Mouse (Mus musculus) C2C12 (cell line): ENCODE measurements at regions not wholly inside any gene's neighbourhood (a gene's known extent, or its start where the extent isn't known, plus 50 kb on each side); places are given as distances from the start of the nearest gene placed in this dataset.

Experiments
- H3K27me3 ChIP-seq: one replicate; pipeline ENCODE4 v1.6.1; 2011; ENCODE audit not compliant: control insufficient read depth, insufficient read depth, insufficient read length
- H3K36me3 ChIP-seq: one replicate; pipeline ENCODE4 v1.6.1; 2011; ENCODE audit not compliant: control insufficient read depth, insufficient read depth
- H3K4me3 ChIP-seq: one replicate; pipeline ENCODE4 v1.5.1; 2011; ENCODE audit warnings: mild to moderate bottlenecking, control low read depth; ENCODE audit not compliant: poor library complexity, insufficient read depth, severe bottlenecking
- H3K79me2 ChIP-seq: one replicate; pipeline ENCODE4 v1.6.1; 2011; ENCODE audit not compliant: control insufficient read depth, insufficient read depth
- H3K79me3 ChIP-seq: one replicate; pipeline ENCODE4 v1.6.1; 2011; ENCODE audit warnings: low read depth, control low read depth
- H3ac ChIP-seq: one replicate; pipeline ENCODE3; 2011; ENCODE audit warnings: low read depth; ENCODE audit not compliant: control insufficient read depth, insufficient read length
- CEBPB ChIP-seq: IDR thresholded peaks from one replicate; pipeline ENCODE4 v1.6.1; 2011; ENCODE audit warnings: low read depth, mild to moderate bottlenecking, control low read depth, moderate library complexity
- CTCF ChIP-seq: IDR thresholded peaks from one replicate; pipeline ENCODE4 v1.5.1; 2011; ENCODE audit not compliant: control insufficient read depth, insufficient read depth, insufficient read length
- FOSL1 ChIP-seq: IDR thresholded peaks from one replicate; pipeline ENCODE4 v1.8.0; 2011; ENCODE audit warnings: mild to moderate bottlenecking, low read length; ENCODE audit not compliant: poor library complexity, insufficient read depth, severe bottlenecking
- MAX ChIP-seq: IDR thresholded peaks from one replicate; pipeline ENCODE4 v1.6.1; 2011; ENCODE audit warnings: mild to moderate bottlenecking, control low read depth
- MYOD1 ChIP-seq: IDR thresholded peaks from one replicate; pipeline ENCODE4 v1.6.1; 2011; ENCODE audit warnings: low read depth; ENCODE audit not compliant: control insufficient read depth, insufficient read length
- MYOG ChIP-seq: IDR thresholded peaks from one replicate; pipeline ENCODE4 v1.6.1; 2011; ENCODE audit not compliant: control insufficient read depth, insufficient read length; ENCODE audit errors: extremely low read depth
- USF1 ChIP-seq: IDR thresholded peaks from one replicate; pipeline ENCODE4 v1.6.1; 2011; ENCODE audit warnings: low read depth, mild to moderate bottlenecking, control low read depth, moderate library complexity

DNA sequence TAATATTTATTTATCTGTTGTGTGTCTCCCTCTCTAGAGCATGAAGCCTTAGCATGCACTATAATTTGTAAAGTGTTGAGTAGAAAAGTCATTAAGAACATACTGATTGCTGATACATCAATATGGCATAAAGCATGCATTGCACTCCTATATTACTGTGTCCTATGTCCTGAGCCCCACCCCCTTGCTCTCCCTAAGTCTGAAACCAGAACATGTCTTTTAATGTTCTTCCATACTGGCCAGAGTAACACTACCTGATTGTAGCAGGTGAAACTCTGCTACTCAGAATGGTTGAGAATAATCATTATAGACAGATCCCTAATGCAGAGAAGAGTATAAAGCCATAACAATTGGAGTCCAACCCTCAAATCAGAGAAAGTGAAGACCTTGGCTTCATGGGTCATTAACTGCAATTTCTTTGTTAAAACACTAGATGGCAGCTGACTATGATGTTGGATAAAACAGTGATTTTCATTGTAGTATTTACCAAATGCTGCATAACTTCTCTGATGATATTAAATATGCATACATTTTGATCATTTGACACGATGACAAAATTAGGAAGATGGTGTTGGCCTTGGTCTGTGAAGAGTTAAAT is 52.9 kb upstream of the Cast start:
- no peaks in the 10 kb centered on the region for H3K79me3 ChIP-seq
- no peak overlapping the region for H3ac ChIP-seq
- no peaks in the 10 kb centered on the region for H3K79me2 ChIP-seq
- H3K27me3 ChIP-seq, result no peaks in the 10 kb centered on the region
- H3K36me3 ChIP-seq, result no peaks in the 10 kb centered on the region
- no peak overlapping the region for H3K4me3 ChIP-seq
- TF ChIP-seq FOSL1 (no peak), MYOG (no peak), CTCF (no peak), CEBPB (no peak), MAX (no peak), USF1 (no peak), MYOD1 (no peak)
